Mouse (Mus musculus) hindbrain, embryonic 16.5 days (tissue): Measurements from ENCODE around the gene Filip1l. TPM values are rescaled to one million over a fixed set of nuclear protein-coding genes. Genes with fewer than 3 reads are reported as not detected.

ENCODE experiments used
- ATAC-seq: fragments of 200-750 bp; cut with Nextera tagmentation; 2 replicates; pipeline ENCODE4 v1.8.0; 2017; ENCODE audit warnings: moderate TSS enrichment, moderate library complexity
- H3K27ac ChIP-seq: fragments of 300-500 bp; sonication (generic); 2 replicates; pipeline ENCODE4 v1.5.1; 2014; ENCODE audit warnings: low read depth, mild to moderate bottlenecking, control low read depth, low read length, moderate library complexity
- H3K27me3 ChIP-seq: fragments of 300-500 bp; sonication (generic); replicated peaks from 2 replicates; pipeline ENCODE4 v1.6.1; 2014; ENCODE audit warnings: low read length; ENCODE audit not compliant: control insufficient read depth, insufficient read depth
- H3K36me3 ChIP-seq: fragments of 300-500 bp; sonication (generic); 2 replicates; pipeline ENCODE4 v1.6.1; 2014; ENCODE audit warnings: mild to moderate bottlenecking, low read length, moderate library complexity, mixed read lengths; ENCODE audit not compliant: control insufficient read depth, insufficient read depth
- H3K4me1 ChIP-seq: fragments of 300-500 bp; sonication (generic); 2 replicates; pipeline ENCODE4 v1.6.1; 2014; ENCODE audit warnings: low read depth, low read length; ENCODE audit not compliant: control insufficient read depth, insufficient read depth
- H3K4me2 ChIP-seq: fragments of 300-500 bp; sonication (generic); 2 replicates; pipeline ENCODE4 v1.6.1; 2014; ENCODE audit warnings: mild to moderate bottlenecking, low read length, control low read depth, moderate library complexity
- H3K4me3 ChIP-seq: fragments of 300-500 bp; sonication (generic); 2 replicates; pipeline ENCODE4 v1.5.1; 2014; ENCODE audit warnings: mild to moderate bottlenecking, low read length, control low read depth, moderate library complexity
- H3K9ac ChIP-seq: fragments of 300-500 bp; sonication (generic); 2 replicates; pipeline ENCODE4 v1.6.1; 2014; ENCODE audit warnings: low read depth, mild to moderate bottlenecking, control low read depth, low read length, moderate library complexity
- H3K9me3 ChIP-seq: fragments of 300-500 bp; sonication (generic); 2 replicates; pipeline ENCODE4 v1.6.1; 2014; ENCODE audit warnings: mild to moderate bottlenecking, low read length, moderate library complexity; ENCODE audit not compliant: control insufficient read depth
- WGBS: fragments of 180-500 bp; shearing (Covaris S2); extraction: QIAGEN DNeasy Blood & Tissue Kit; methylation state at CpG from one replicate; pipeline ENCODE4 v1.1.7; 2014; 5-methylcytosine and 5-hydroxymethylcytosine counted together
- polyA plus RNA-seq: library from polyadenylated mRNA; unstranded; fragments of >200 nt; fragmentation: Nextera tagmentation; extraction: Ambion mirVana; gene quantifications from 2 replicates; pipeline ENCODE4 v1.2.1, GENCODE M21; 2015

The Filip1l gene
- polyA plus RNA-seq, 1 experiment from 2014 or later: 2.2 TPM

DNA sequence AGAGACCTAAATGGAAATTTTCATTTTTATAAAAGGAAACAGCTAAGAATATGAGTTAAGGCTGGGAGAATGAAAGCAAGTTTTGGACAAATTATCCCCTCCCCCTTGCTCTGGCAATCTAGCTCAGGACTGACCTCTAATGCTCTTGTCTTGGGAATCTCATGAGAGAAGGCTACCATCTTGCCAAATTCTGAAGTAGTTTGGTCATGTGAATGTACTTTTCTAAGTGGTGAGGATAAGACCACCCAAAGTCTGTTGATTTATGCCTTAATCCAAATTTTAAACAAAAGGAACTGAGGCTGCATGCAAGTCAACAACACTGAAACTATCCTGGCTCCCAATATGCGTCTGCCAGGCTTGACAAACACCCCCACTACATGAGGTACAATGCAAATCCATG is 155.5 kb downstream of the Filip1l start:
- WGBS: 86% methylated on average over 1 of the region's 1 CpGs
- H3K36me3 ChIP-seq: no peaks in the 10 kb centered on the region
- no peaks in the 10 kb centered on the region for H3K4me1 ChIP-seq
- H3K27ac ChIP-seq: no peak overlapping the region
- no peak for ATAC-seq
- no peak overlapping the region for H3K4me3 ChIP-seq
- no peaks in the 10 kb centered on the region for H3K27me3 ChIP-seq
- no peak overlapping the region for H3K9ac ChIP-seq
- H3K4me2 ChIP-seq: no peak overlapping the region
- H3K9me3 ChIP-seq: no peaks in the 10 kb centered on the region

DNA sequence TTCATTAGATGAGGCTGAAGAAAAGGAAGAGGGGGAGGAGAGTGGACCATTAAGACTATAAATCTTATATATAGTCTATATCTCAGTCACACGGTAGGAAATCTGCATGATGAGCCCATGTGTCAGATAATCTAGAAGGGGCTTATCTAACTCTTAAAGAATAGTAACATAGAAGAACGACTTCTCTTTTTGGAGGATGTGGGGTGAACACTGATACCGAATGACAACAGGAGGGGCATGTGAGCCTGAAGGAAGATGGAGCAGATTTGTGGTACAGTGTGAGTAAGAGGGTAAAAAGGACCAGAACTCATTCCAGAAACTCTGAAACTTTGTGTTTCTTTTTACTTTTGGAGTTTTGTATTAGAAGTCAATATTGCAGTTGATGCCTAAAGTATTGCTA is 156.2 kb downstream of the Filip1l start:
- H3K4me3 ChIP-seq: no peak overlapping the region
- no peaks in the 10 kb centered on the region for H3K4me1 ChIP-seq
- no peak overlapping the region for H3K9ac ChIP-seq
- H3K4me2 ChIP-seq: no peak overlapping the region
- ATAC-seq: no peak
- H3K9me3 ChIP-seq: no peaks in the 10 kb centered on the region
- no peaks in the 10 kb centered on the region for H3K27me3 ChIP-seq
- no peaks in the 10 kb centered on the region for H3K36me3 ChIP-seq
- no peak overlapping the region for H3K27ac ChIP-seq
- 95% methylated on average over 3 of the region's 3 CpGs for WGBS

DNA sequence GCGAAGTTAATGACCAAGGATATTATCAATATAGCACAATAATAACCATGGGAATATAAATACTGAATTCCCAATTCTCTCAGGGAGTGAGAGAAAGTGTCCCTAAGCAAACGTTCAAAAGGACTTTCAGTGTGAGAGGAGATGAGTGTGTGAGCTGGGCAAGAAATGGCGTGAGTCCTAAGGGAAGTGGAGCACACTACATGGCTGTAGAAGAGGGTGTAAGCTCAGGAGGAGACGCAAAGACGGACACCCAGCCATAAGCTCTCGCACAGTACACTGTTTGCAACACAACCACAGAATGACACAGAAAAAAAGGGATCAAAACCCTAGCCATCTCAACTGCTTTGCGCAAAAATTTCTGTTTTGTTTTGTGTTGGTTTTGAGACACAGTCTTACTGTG is 160.7 kb downstream of the Filip1l start:
- no peaks in the 10 kb centered on the region for H3K9me3 ChIP-seq
- ATAC-seq: no peak

DNA sequence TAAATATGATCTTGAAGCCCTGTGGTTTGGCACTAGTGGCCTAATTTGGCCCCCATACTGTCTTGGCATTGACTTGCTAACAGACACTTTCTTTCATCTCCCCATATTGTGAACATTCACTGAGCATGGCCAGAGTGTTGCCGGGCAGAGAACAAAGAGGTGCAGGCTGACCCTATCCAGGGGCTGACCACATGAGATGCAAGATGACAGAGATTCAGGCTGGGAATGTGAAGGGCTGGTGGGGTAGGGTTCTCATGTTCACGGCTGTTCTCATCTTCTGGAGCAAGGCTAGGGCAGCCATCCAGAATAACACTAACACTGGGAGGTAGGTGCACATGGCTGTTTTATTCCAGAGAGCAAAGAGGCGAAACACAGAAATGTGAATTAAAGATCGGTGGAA is 161.5 kb downstream of the Filip1l start:
- Histone ChIP-seq H3K4me1 (no peaks in the 10 kb centered on the region), H3K9ac (no peak overlapping the region), H3K4me2 (no peak overlapping the region), H3K36me3 (no peaks in the 10 kb centered on the region), H3K9me3 (no peaks in the 10 kb centered on the region), H3K27ac (no peak overlapping the region), H3K4me3 (no peak overlapping the region), H3K27me3 (no peaks in the 10 kb centered on the region)
- no peak for ATAC-seq
- WGBS: 54% methylated on average over 4 of the region's 4 CpGs

More for the DNA sequence above, 160.7 kb downstream of the Filip1l start:
- H3K4me1 ChIP-seq: no peaks in the 10 kb centered on the region
- H3K27me3 ChIP-seq: no peaks in the 10 kb centered on the region
- 92% methylated on average over 7 of the region's 7 CpGs for WGBS
- no peak overlapping the region for H3K27ac ChIP-seq
- H3K4me3 ChIP-seq: no peak overlapping the region
- no peak overlapping the region for H3K9ac ChIP-seq
- H3K36me3 ChIP-seq: no peaks in the 10 kb centered on the region
- no peak overlapping the region for H3K4me2 ChIP-seq

DNA sequence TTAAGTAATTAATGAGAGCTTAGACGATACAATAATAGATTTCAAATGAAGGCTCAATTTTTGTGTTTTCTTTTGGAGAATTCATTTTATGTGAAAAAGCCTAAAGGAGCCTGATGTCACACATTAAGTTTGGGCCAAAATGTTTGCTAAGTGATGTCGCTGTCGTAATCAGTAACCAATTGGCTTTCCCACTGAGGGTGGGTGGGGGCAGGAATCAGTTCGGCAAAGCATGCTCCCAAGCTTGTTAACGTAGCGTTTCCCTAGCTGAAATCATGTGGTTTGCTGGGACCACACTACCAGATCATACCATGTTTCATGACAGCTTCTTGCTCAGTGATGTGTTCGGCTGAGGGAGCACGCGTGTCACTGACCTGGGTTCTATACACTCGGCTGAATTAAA is 162.7 kb downstream of the Filip1l start:
- no peak overlapping the region for H3K27ac ChIP-seq
- H3K9me3 ChIP-seq: no peaks in the 10 kb centered on the region
- no peak overlapping the region for H3K4me3 ChIP-seq
- ATAC-seq: no peak
- no peaks in the 10 kb centered on the region for H3K4me1 ChIP-seq
- H3K36me3 ChIP-seq: no peaks in the 10 kb centered on the region
- no peaks in the 10 kb centered on the region for H3K27me3 ChIP-seq
- 82% methylated on average over 10 of the region's 10 CpGs for WGBS
- no peak overlapping the region for H3K9ac ChIP-seq
- H3K4me2 ChIP-seq: no peak overlapping the region

DNA sequence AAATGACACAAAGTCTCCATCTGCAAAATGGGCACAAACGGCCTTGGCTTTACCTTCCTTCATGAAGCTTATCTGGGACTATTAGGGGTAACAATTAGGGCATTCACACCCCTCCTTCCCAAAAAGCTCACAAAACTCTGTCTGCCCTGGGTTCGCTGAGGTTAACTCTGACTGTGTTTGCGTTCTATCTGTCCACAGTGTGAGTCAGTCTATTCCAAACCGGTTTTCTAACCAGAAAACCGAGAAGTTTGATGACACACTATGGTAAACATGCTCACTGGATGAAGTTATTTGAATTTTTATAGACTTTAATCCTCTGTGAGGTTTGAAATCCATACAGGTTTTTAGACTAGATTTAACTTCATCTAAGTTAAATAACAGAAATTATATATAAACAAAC is 172.2 kb downstream of the Filip1l start:
- Histone ChIP-seq H3K9ac (no peak overlapping the region), H3K27ac (no peak overlapping the region), H3K9me3 (no peaks in the 10 kb centered on the region), H3K36me3 (no peaks in the 10 kb centered on the region), H3K4me2 (no peak overlapping the region), H3K4me1 (no peaks in the 10 kb centered on the region), H3K4me3 (no peak overlapping the region), H3K27me3 (no peaks in the 10 kb centered on the region)
- ATAC-seq: no peak
- WGBS: 88% methylated on average over 5 of the region's 5 CpGs

DNA sequence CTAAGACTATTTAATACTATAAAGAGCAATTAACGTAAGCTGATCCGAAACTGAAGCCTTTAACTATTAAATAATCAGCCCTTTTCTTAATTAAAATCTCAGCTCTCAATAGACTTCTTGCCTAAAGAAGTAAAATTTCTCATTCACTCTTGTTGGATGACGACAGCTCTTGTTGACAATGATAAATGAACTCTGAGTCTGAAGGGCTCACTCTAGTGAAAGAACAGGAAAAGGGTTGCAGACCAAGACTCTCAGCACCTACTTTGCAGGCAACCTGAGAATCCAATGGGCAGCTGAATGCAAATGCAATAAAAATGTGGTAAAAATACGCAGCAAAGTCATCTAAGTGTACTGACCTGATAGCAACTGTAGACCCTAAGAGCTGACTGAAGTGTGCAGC is 172.6 kb downstream of the Filip1l start:
- WGBS: 60% methylated on average over 4 of the region's 4 CpGs
- no peak overlapping the region for H3K27ac ChIP-seq
- H3K4me3 ChIP-seq: no peak overlapping the region
- H3K4me2 ChIP-seq: no peak overlapping the region
- H3K27me3 ChIP-seq: no peaks in the 10 kb centered on the region
- no peaks in the 10 kb centered on the region for H3K36me3 ChIP-seq
- no peak overlapping the region for H3K9ac ChIP-seq
- H3K9me3 ChIP-seq: no peaks in the 10 kb centered on the region
- no peak for ATAC-seq
- no peaks in the 10 kb centered on the region for H3K4me1 ChIP-seq

DNA sequence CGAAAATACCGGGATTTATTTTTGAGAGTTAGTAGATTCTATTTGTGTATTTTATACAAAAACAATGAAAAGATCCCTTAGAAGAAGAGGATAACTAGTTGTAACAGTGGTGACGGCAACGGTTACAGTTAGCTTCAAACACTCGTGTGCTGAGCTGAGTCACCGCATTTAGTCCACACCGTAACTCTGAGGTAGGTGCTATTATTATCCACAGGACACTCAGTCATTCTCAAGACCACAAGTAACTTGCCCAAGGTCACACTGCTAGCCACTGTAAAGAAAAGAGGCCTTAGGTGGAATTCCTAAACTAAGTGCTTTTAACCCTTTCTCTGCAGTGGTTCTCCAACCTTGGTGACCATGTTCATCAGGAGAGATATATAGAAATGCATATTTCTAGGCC is 174.0 kb downstream of the Filip1l start:
- Histone ChIP-seq H3K9ac (no peak overlapping the region), H3K9me3 (no peaks in the 10 kb centered on the region), H3K36me3 (no peaks in the 10 kb centered on the region), H3K4me2 (no peak overlapping the region), H3K27ac (no peak overlapping the region), H3K4me3 (no peak overlapping the region), H3K27me3 (no peaks in the 10 kb centered on the region), H3K4me1 (no peaks in the 10 kb centered on the region)
- WGBS: 95% methylated on average over 7 of the region's 7 CpGs
- ATAC-seq: no peak

DNA sequence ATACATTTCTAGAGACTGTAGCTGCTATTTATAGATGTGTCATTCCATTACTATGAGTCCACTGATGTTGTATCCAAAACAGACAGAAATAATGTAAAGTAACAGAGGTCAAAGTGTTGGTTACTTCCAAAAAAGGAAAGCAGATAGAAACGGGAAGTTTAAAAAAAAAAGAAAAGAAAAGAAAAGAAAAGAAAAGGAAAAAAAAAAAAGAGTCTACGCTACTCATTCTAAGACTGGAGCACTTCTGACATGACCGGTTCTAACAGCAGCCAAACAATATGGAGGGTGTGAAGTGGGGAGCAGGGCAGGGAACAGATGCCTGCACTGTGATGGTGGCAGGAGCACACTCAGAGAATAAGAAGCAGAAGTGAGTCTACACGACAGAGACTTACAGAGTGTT is 175.6 kb downstream of the Filip1l start:
- no peak for ATAC-seq
- 69% methylated on average over 4 of the region's 4 CpGs for WGBS

DNA sequence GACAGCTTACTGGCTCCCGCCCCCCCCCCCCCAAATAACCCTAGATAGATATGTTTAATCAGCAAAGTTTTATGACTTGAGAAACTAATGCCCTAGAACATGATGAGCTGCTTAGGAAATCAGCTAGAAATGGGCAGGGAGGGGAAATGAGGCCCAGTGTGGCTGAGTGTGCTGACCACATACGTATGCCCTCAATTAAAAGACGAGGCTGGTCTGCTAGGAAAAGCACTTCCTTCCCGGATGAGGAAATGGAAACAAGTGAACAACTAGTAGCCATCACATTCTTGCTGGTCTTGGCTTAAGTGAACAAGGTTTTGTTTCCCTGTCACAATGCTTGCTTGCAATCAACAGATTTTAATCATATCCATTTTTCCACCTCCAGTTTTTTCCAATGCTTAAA is 177.7 kb downstream of the Filip1l start:
- no peaks in the 10 kb centered on the region for H3K9me3 ChIP-seq
- no peaks in the 10 kb centered on the region for H3K36me3 ChIP-seq
- no peak overlapping the region for H3K27ac ChIP-seq
- no peak overlapping the region for H3K4me3 ChIP-seq
- H3K4me2 ChIP-seq: no peak overlapping the region
- H3K9ac ChIP-seq: no peak overlapping the region
- ATAC-seq: no peak
- H3K27me3 ChIP-seq: no peaks in the 10 kb centered on the region
- 83% methylated on average over 4 of the region's 4 CpGs for WGBS
- H3K4me1 ChIP-seq: no peaks in the 10 kb centered on the region

More for the DNA sequence above, 175.6 kb downstream of the Filip1l start:
- no peak overlapping the region for H3K4me3 ChIP-seq
- no peak overlapping the region for H3K4me2 ChIP-seq
- H3K4me1 ChIP-seq: no peaks in the 10 kb centered on the region
- H3K9ac ChIP-seq: no peak overlapping the region
- no peaks in the 10 kb centered on the region for H3K27me3 ChIP-seq
- no peaks in the 10 kb centered on the region for H3K36me3 ChIP-seq
- H3K27ac ChIP-seq: no peak overlapping the region
- no peaks in the 10 kb centered on the region for H3K9me3 ChIP-seq
